Mouse (Mus musculus) MEL (cell line): ENCODE measurements around the gene 4930442H23Rik. TPM values are rescaled to one million over a fixed set of nuclear protein-coding genes. Genes with fewer than 3 reads are reported as not detected.

Experiments used
- DNase-seq: peaks from one replicate; pipeline ENCODE4 v3.0.0; 2011; ENCODE audit warnings: low read depth, low spot score
- H3K27ac ChIP-seq: 2 replicates; pipeline ENCODE4 v1.5.1; 2012; ENCODE audit warnings: low read depth, mild to moderate bottlenecking, control low read depth, low read length, moderate library complexity; ENCODE audit not compliant: control insufficient read depth
- H3K27me3 ChIP-seq, 2 experiments: fragments of 150-350 bp in 1 of 2; sonication (generic) in 1 of 2; 2 replicates each; pipeline ENCODE4 v1.6.1; 2012; ENCODE audit warnings: low read length in 2 of 2, mild to moderate bottlenecking in 2 of 2, improper control_type of control experiment in 1 of 2, moderate library complexity in 1 of 2; ENCODE audit not compliant: insufficient read depth in 2 of 2, control insufficient read depth in 1 of 2
- H3K36me3 ChIP-seq, 2 experiments: 2 replicates each; pipeline ENCODE4 v1.6.1; 2012 to 2014; ENCODE audit warnings: low read length in 2 of 2, improper control_type of control experiment in 1 of 2, inconsistent platforms in 1 of 2, mild to moderate bottlenecking in 1 of 2; ENCODE audit not compliant: insufficient read depth in 2 of 2, control insufficient read depth in 1 of 2
- H3K4me1 ChIP-seq, 2 experiments: fragments of 150-350 bp in 1 of 2; sonication (generic) in 1 of 2; 2 replicates each; pipeline ENCODE4 v1.6.1; 2012; ENCODE audit warnings: low read length in 2 of 2, improper control_type of control experiment in 1 of 2, mild to moderate bottlenecking in 1 of 2; ENCODE audit not compliant: insufficient read depth in 2 of 2, control insufficient read depth in 1 of 2
- H3K4me3 ChIP-seq, 2 experiments: fragments of 150-350 bp in 1 of 2; sonication (generic) in 1 of 2; 2 replicates each; pipeline ENCODE4 v1.5.1; 2012; ENCODE audit warnings: low read depth in 2 of 2, low read length in 2 of 2, mild to moderate bottlenecking in 2 of 2, moderate library complexity in 2 of 2, control low read depth in 1 of 2, improper control_type of control experiment in 1 of 2; ENCODE audit not compliant: control insufficient read depth in 1 of 2, insufficient read depth in 1 of 2
- H3K79me2 ChIP-seq: 2 replicates; pipeline ENCODE4 v1.6.1; 2012; ENCODE audit warnings: mild to moderate bottlenecking, low read length, moderate library complexity; ENCODE audit not compliant: control insufficient read depth, poor library complexity, insufficient read depth
- H3K9ac ChIP-seq: 2 replicates; pipeline ENCODE4 v1.6.1; 2012; ENCODE audit warnings: low read depth, mild to moderate bottlenecking, control low read depth, low read length, moderate library complexity; ENCODE audit not compliant: control insufficient read depth, poor library complexity, severe bottlenecking
- H3K9me3 ChIP-seq: fragments of 150-350 bp; sonication (generic); replicated peaks from 2 replicates; pipeline ENCODE4 v1.6.1; 2012; ENCODE audit warnings: mild to moderate bottlenecking, low read length, improper control_type of control experiment, moderate library complexity; ENCODE audit not compliant: insufficient read depth
- CHD1 ChIP-seq: IDR thresholded peaks from 2 replicates; pipeline ENCODE4 v1.6.1; 2012; ENCODE audit warnings: low read depth, mild to moderate bottlenecking, inconsistent platforms, low read length, improper control_type of control experiment
- CTCF ChIP-seq, 3 experiments: IDR thresholded peaks in 2 of 3; conservative IDR thresholded peaks in 1 of 3; 2 replicates each; pipeline ENCODE4 v1.5.1; 2011 to 2012; ENCODE audit warnings: low read length in 3 of 3, low read depth in 2 of 3, mild to moderate bottlenecking in 2 of 3, improper control_type of control experiment in 1 of 3, inconsistent platforms in 1 of 3, mixed read lengths in 1 of 3, moderate library complexity in 1 of 3; ENCODE audit not compliant: control insufficient read depth in 1 of 3, insufficient read depth in 1 of 3, poor library complexity in 1 of 3, severe bottlenecking in 1 of 3
- ELF1 ChIP-seq: IDR thresholded peaks from 2 replicates; pipeline ENCODE4 v1.6.1; 2014; ENCODE audit warnings: low read depth, mild to moderate bottlenecking, inconsistent platforms, low read length, improper control_type of control experiment, moderate library complexity
- ETS1 ChIP-seq: IDR thresholded peaks from 2 replicates; pipeline ENCODE4 v1.6.1; 2012; ENCODE audit warnings: low read depth, mild to moderate bottlenecking, inconsistent platforms, low read length, improper control_type of control experiment, moderate library complexity
- GATA1 ChIP-seq: IDR thresholded peaks from 2 replicates; pipeline ENCODE4 v1.6.1; 2011; ENCODE audit warnings: low read depth, low read length, improper control_type of control experiment
- HCFC1 ChIP-seq: IDR thresholded peaks from 2 replicates; pipeline ENCODE4 v1.6.1; 2012; ENCODE audit warnings: low read depth, mild to moderate bottlenecking, inconsistent platforms, low read length, improper control_type of control experiment, moderate library complexity
- JUND ChIP-seq: IDR thresholded peaks from 2 replicates; pipeline ENCODE4 v1.6.1; 2011; ENCODE audit warnings: low read depth, mild to moderate bottlenecking, improper control_type of control experiment, low read length
- KAT2A ChIP-seq: conservative IDR thresholded peaks from 2 replicates; pipeline ENCODE4 v1.6.1; 2012; ENCODE audit warnings: low read depth, low read length, improper control_type of control experiment, inconsistent platforms
- MAFK ChIP-seq: IDR thresholded peaks from 2 replicates; pipeline ENCODE4 v1.6.1; 2011; ENCODE audit warnings: low read depth, mild to moderate bottlenecking, low read length, improper control_type of control experiment, borderline replicate concordance
- MAX ChIP-seq: IDR thresholded peaks from 2 replicates; pipeline ENCODE4 v1.6.1; 2011; ENCODE audit warnings: low read length, improper control_type of control experiment
- MXI1 ChIP-seq: IDR thresholded peaks from 2 replicates; pipeline ENCODE4 v1.6.1; 2011; ENCODE audit warnings: mild to moderate bottlenecking, low read depth, low read length, improper control_type of control experiment
- MYB ChIP-seq: IDR thresholded peaks from 2 replicates; pipeline ENCODE4 v1.6.1; 2011; ENCODE audit warnings: mild to moderate bottlenecking, low read depth, low read length, improper control_type of control experiment
- MYC ChIP-seq: IDR thresholded peaks from 2 replicates; pipeline ENCODE4 v1.6.1; 2011; ENCODE audit warnings: low read depth, mild to moderate bottlenecking, low read length, improper control_type of control experiment, moderate library complexity
- POLR2AphosphoS2 ChIP-seq: IDR thresholded peaks from 2 replicates; pipeline ENCODE4 v1.6.1; 2011; ENCODE audit warnings: low read length, improper control_type of control experiment
- POLR2AphosphoS5 ChIP-seq: IDR thresholded peaks from 2 replicates; pipeline ENCODE4 v1.6.1; 2012; ENCODE audit warnings: low read depth, borderline replicate concordance, mild to moderate bottlenecking, inconsistent platforms, low read length, moderate library complexity, mixed read lengths
- RAD21 ChIP-seq: IDR thresholded peaks from 2 replicates; pipeline ENCODE4 v1.6.1; 2011; ENCODE audit warnings: mild to moderate bottlenecking, low read depth, low read length, improper control_type of control experiment
- TAL1 ChIP-seq: IDR thresholded peaks from 2 replicates; pipeline ENCODE4 v1.6.1; 2012; ENCODE audit warnings: mild to moderate bottlenecking, inconsistent platforms, low read length, moderate library complexity, mixed read lengths
- TCF12 ChIP-seq: IDR thresholded peaks from 2 replicates; pipeline ENCODE4 v1.6.1; 2014; ENCODE audit warnings: low read depth, mild to moderate bottlenecking, inconsistent platforms, low read length, improper control_type of control experiment, moderate library complexity
- UBTF ChIP-seq: IDR thresholded peaks from 2 replicates; pipeline ENCODE4 v1.6.1; 2012; ENCODE audit warnings: low read depth, mild to moderate bottlenecking, inconsistent platforms, low read length, improper control_type of control experiment, moderate library complexity, borderline replicate concordance; ENCODE audit not compliant: insufficient read depth
- ZKSCAN1 ChIP-seq: IDR thresholded peaks from 2 replicates; pipeline ENCODE4 v1.6.1; 2012; ENCODE audit warnings: low read depth, mild to moderate bottlenecking, inconsistent platforms, low read length, improper control_type of control experiment, moderate library complexity
- polyA plus RNA-seq, 2 experiments: library from polyadenylated mRNA; stranded (reverse) in 1 of 2; unstranded in 1 of 2; fragments of >175 nt in 1 of 2; fragments of >200 nt in 1 of 2; gene quantifications; 2 replicates each; pipeline versions ENCODE4 v1.2.1 to v1.2.4; 2012; ENCODE audit warnings: low replicate concordance in 2 of 2, low read depth in 1 of 2; ENCODE audit not compliant: insufficient read length in 2 of 2, insufficient read depth in 1 of 2, missing spikeins in 1 of 2
- total RNA-seq: library from RNA; depleted of rRNA; stranded (reverse); fragments of 300-350 nt; gene quantifications from 2 replicates; pipeline ENCODE4 v1.2.3, GENCODE M21; 2012

The 4930442H23Rik gene
- total and polyA plus RNA-seq, 3 experiments = 0.31 to 0.42 TPM; not detected in 1

DNA sequence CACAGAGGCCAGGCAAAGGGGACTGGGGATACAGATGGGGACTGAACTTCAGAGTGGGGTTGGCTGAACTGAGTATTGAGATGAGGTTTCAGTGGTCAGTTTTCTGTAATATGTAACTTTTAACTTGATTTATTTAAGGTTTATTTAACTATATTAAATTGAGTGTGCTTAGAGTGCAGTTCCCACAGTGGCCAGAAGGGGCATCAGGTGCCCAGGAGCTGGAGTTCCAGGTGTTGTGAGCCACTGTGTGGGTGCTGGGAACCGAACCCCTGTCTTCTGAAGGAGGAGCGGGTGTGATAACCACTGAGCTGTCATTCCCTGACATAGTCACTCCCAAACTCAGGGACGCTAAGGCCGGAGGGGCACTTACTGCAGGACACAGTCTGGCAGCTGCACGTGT lies 26.5 kb upstream of the 4930442H23Rik start:
- H3K9ac ChIP-seq = no peak overlapping the region
- TF ChIP-seq RAD21 = peak; percentile 4; the same call in 1 of the 2 replicates
- peak; percentile 46 to 67 (median 57) for TF ChIP-seq CTCF (IDR thresholded peaks at IDR 0.05 in 2 of 3, conservative IDR thresholded peaks at IDR 0.05 in 1 of 3; ENCODE audit: control insufficient read depth in 1 of 3, insufficient read depth in 1 of 3, low read depth in 2 of 3, low read length in 3 of 3, poor library complexity in 1 of 3, severe bottlenecking in 1 of 3)
- no peak for TF ChIP-seq MXI1
- no peak for TF ChIP-seq MAFK
- TF ChIP-seq GATA1 = no peak
- no peak for TF ChIP-seq HCFC1
- no peak for TF ChIP-seq POLR2AphosphoS2
- TF ChIP-seq ELF1 = no peak
- TF ChIP-seq, all 39 proteins: peak for 2
- DNase-seq = peak; percentile 45
- Histone ChIP-seq H3K4me1 (no peaks in the 10 kb centered on the region; a peak in 1 of 4 replicates), H3K79me2 (no peaks in the 10 kb centered on the region), H3K9me3 (no peaks in the 10 kb centered on the region), H3K27me3 (no peaks in the 10 kb centered on the region; a peak in 1 of 4 replicates), H3K27ac (no peak overlapping the region), H3K36me3 (no peaks in the 10 kb centered on the region), H3K4me3 (no peak overlapping the region)

GRCm38 (mm10) chr10:81204137-81204536 lies 20.5 kb upstream of the 4930442H23Rik start:
- Histone ChIP-seq H3K9ac (no peak overlapping the region), H3K79me2 (no peaks in the 10 kb centered on the region), H3K27ac (no peak overlapping the region), H3K36me3 (no peaks in the 10 kb centered on the region; a peak in 1 of 4 replicates), H3K27me3 (no peaks in the 10 kb centered on the region; a peak in 1 of 4 replicates), H3K4me1 (peaks cover 0 to 6% of the 10 kb centered on the region in 2 experiments; a peak in 1 of 4 replicates), H3K4me3 (no peak overlapping the region), H3K9me3 (no peaks in the 10 kb centered on the region)
- TF ChIP-seq POLR2AphosphoS5 (no peak), TCF12 (no peak), UBTF (no peak), KAT2A (no peak), JUND (no peak), MAX (no peak), TAL1 (no peak), ELF1 (no peak), HCFC1 (no peak), ZKSCAN1 (no peak), POLR2AphosphoS2 (no peak), ETS1 (no peak), CHD1 (no peak), MYB (no peak), MYC (no peak)
- DNase-seq = no peak
